Mouse (Mus musculus) CH12.LX (cell line): ENCODE results near the gene 1700019D03Rik. TPM values are rescaled to one million over a fixed set of nuclear protein-coding genes. Genes with fewer than 3 reads are reported as not detected.

Source experiments
- DNase-seq: peaks from one replicate; pipeline ENCODE4 v3.0.0-alpha.2; 2013; ENCODE audit errors: extremely low read depth
- H3K27ac ChIP-seq: 2 replicates; pipeline ENCODE4 v1.5.1; 2012; ENCODE audit warnings: low read depth, mild to moderate bottlenecking, control low read depth, moderate library complexity; ENCODE audit not compliant: insufficient read depth
- H3K27me3 ChIP-seq: replicated peaks from 2 replicates; pipeline ENCODE3; 2012; ENCODE audit warnings: inconsistent platforms
- H3K36me3 ChIP-seq, 2 experiments: replicated peaks in 1 of 2; 2 replicates each; pipeline versions ENCODE3 to v1.6.1; 2012; ENCODE audit warnings: inconsistent platforms in 1 of 2, low read length in 1 of 2, mild to moderate bottlenecking in 1 of 2, mixed read lengths in 1 of 2, moderate library complexity in 1 of 2; ENCODE audit not compliant: control insufficient read depth in 1 of 2, insufficient read depth in 1 of 2
- H3K4me1 ChIP-seq, 2 experiments: 2 replicates each; pipeline ENCODE4 v1.6.1; 2012; ENCODE audit warnings: inconsistent platforms in 1 of 2, moderate library complexity in 1 of 2; ENCODE audit not compliant: insufficient read depth in 2 of 2, control insufficient read depth in 1 of 2
- H3K4me2 ChIP-seq: 2 replicates; pipeline ENCODE4 v1.6.1; 2012; ENCODE audit warnings: low read depth, mild to moderate bottlenecking, control low read depth; ENCODE audit not compliant: poor library complexity, insufficient read depth, severe bottlenecking
- H3K4me3 ChIP-seq, 3 experiments: fragments of 150-350 bp in 1 of 3; sonication (generic) in 1 of 3; replicated peaks in 1 of 3; 2 replicates each; pipeline versions ENCODE3 to v1.5.1; 2011 to 2012; ENCODE audit warnings: low read depth in 2 of 3, low read length in 2 of 3, mild to moderate bottlenecking in 2 of 3, moderate library complexity in 2 of 3, control low read depth in 1 of 3, improper control_type of control experiment in 1 of 3, inconsistent platforms in 1 of 3, mixed read lengths in 1 of 3; ENCODE audit not compliant: poor library complexity in 1 of 3
- H3K79me2 ChIP-seq: replicated peaks from 2 replicates; pipeline ENCODE4 v1.6.1; 2012; ENCODE audit warnings: mild to moderate bottlenecking, moderate library complexity; ENCODE audit not compliant: control insufficient read depth, poor library complexity, insufficient read depth, severe bottlenecking; ENCODE audit errors: extremely low read depth
- H3K9ac ChIP-seq: 2 replicates; pipeline ENCODE4 v1.6.1; 2012; ENCODE audit warnings: low read depth, mild to moderate bottlenecking, control low read depth, moderate library complexity; ENCODE audit not compliant: insufficient read depth
- H3K9me3 ChIP-seq: replicated peaks from 2 replicates; pipeline ENCODE3; 2012; ENCODE audit warnings: low read length, inconsistent platforms, mixed read lengths
- CTCF ChIP-seq, 2 experiments: IDR thresholded peaks in 1 of 2; conservative IDR thresholded peaks in 1 of 2; 2 replicates each; pipeline ENCODE4 v1.5.1; 2011 to 2012; ENCODE audit warnings: low read depth in 2 of 2, low read length in 2 of 2, improper control_type of control experiment in 1 of 2, inconsistent platforms in 1 of 2, mild to moderate bottlenecking in 1 of 2, moderate library complexity in 1 of 2
- EP300 ChIP-seq: IDR thresholded peaks from 2 replicates; pipeline ENCODE4 v1.6.1; 2011; ENCODE audit warnings: low read length, improper control_type of control experiment
- ETS1 ChIP-seq: conservative IDR thresholded peaks from 2 replicates; pipeline ENCODE4 v1.6.1; 2012; ENCODE audit warnings: low read depth, mild to moderate bottlenecking, inconsistent platforms, low read length, improper control_type of control experiment, moderate library complexity
- JUN ChIP-seq: IDR thresholded peaks from 2 replicates; pipeline ENCODE4 v1.6.1; 2011; ENCODE audit warnings: low read depth, mild to moderate bottlenecking, low read length, improper control_type of control experiment, moderate library complexity; ENCODE audit not compliant: insufficient read depth
- KAT2A ChIP-seq: IDR thresholded peaks from 2 replicates; pipeline ENCODE4 v1.6.1; 2012; ENCODE audit warnings: low read length, improper control_type of control experiment, inconsistent platforms; ENCODE audit not compliant: insufficient replicate concordance
- MAFK ChIP-seq: IDR thresholded peaks from 2 replicates; pipeline ENCODE4 v1.6.1; 2011; ENCODE audit warnings: low read length, improper control_type of control experiment; ENCODE audit not compliant: insufficient replicate concordance
- MAZ ChIP-seq: IDR thresholded peaks from 2 replicates; pipeline ENCODE4 v1.6.1; 2012; ENCODE audit warnings: low read depth, mild to moderate bottlenecking, inconsistent platforms, low read length, improper control_type of control experiment, moderate library complexity
- MYC ChIP-seq: IDR thresholded peaks from 2 replicates; pipeline ENCODE4 v1.6.1; 2011; ENCODE audit warnings: low read depth, mild to moderate bottlenecking, improper control_type of control experiment, low read length
- PAX5 ChIP-seq: IDR thresholded peaks from 2 replicates; pipeline ENCODE4 v1.6.1; 2012; ENCODE audit warnings: low read length, inconsistent platforms, mixed read lengths
- POLR2AphosphoS2 ChIP-seq: IDR thresholded peaks from 2 replicates; pipeline ENCODE4 v1.6.1; 2011; ENCODE audit warnings: low read depth, low read length, improper control_type of control experiment
- RCOR1 ChIP-seq: conservative IDR thresholded peaks from 2 replicates; pipeline ENCODE4 v1.6.1; 2012; ENCODE audit warnings: low read depth, mild to moderate bottlenecking, inconsistent platforms, low read length, improper control_type of control experiment
- SIN3A ChIP-seq: IDR thresholded peaks from 2 replicates; pipeline ENCODE4 v1.6.1; 2012; ENCODE audit warnings: low read length, improper control_type of control experiment, inconsistent platforms
- SMC3 ChIP-seq: IDR thresholded peaks from 2 replicates; pipeline ENCODE4 v1.6.1; 2011; ENCODE audit warnings: low read depth, low read length, improper control_type of control experiment
- TBP ChIP-seq: conservative IDR thresholded peaks from 2 replicates; pipeline ENCODE4 v1.6.1; 2011; ENCODE audit warnings: low read depth, low read length, improper control_type of control experiment
- TCF12 ChIP-seq: IDR thresholded peaks from 2 replicates; pipeline ENCODE4 v1.6.1; 2014; ENCODE audit warnings: low read depth, mild to moderate bottlenecking, inconsistent platforms, low read length, improper control_type of control experiment
- UBTF ChIP-seq: IDR thresholded peaks from 2 replicates; pipeline ENCODE4 v1.6.1; 2012; ENCODE audit warnings: low read depth, mild to moderate bottlenecking, inconsistent platforms, low read length, improper control_type of control experiment, moderate library complexity
- USF1 ChIP-seq: IDR thresholded peaks from 2 replicates; pipeline ENCODE4 v1.6.1; 2014; ENCODE audit warnings: low read depth, mild to moderate bottlenecking, inconsistent platforms, low read length, improper control_type of control experiment
- USF2 ChIP-seq: conservative IDR thresholded peaks from 2 replicates; pipeline ENCODE4 v1.6.1; 2011; ENCODE audit warnings: low read depth, low read length, improper control_type of control experiment
- ZC3H11A ChIP-seq: IDR thresholded peaks from 2 replicates; pipeline ENCODE4 v1.6.1; 2012; ENCODE audit warnings: low read depth, mild to moderate bottlenecking, inconsistent platforms, low read length, improper control_type of control experiment
- ZKSCAN1 ChIP-seq: IDR thresholded peaks from 2 replicates; pipeline ENCODE4 v1.6.1; 2012; ENCODE audit warnings: low read depth, inconsistent platforms, low read length, improper control_type of control experiment, borderline replicate concordance
- dilution Hi-C: fragments of 300-500 bp; cut with MboI; formaldehyde crosslinking; loops from 2 replicates; pipeline ENCODE4 v1.14.3; 2020; ENCODE audit warnings: low sequenced_read_pairs; ENCODE audit not compliant: extremely low pct_unique_long_range_greater_than_20kb, extremely low pct_ligation_motif_present
- in situ Hi-C: fragments of 300-500 bp; cut with MboI; formaldehyde crosslinking; loops from 3 replicates; pipeline ENCODE4 v1.14.3; 2019; ENCODE audit warnings: low sequenced_read_pairs, low pct_ligation_motif_present, low pct_unique_long_range_greater_than_20kb, mixed read lengths
- polyA plus RNA-seq: library from polyadenylated mRNA; unstranded; fragments of >175 nt; gene quantifications from 2 replicates; pipeline ENCODE4 v1.2.1, GENCODE M21; 2012; ENCODE audit warnings: low read depth; ENCODE audit not compliant: insufficient read length
- total RNA-seq, 2 experiments: library from RNA; depleted of rRNA; stranded (reverse); fragments of 300-350 nt in 1 of 2; fragments of >200 nt in 1 of 2; gene quantifications; 2 replicates each; pipeline ENCODE4 v1.2.3; 2012 to 2014

The 1700019D03Rik gene
- total and polyA plus RNA-seq, 3 experiments, result 1.3 to 2.6 (median 1.7) TPM

DNA sequence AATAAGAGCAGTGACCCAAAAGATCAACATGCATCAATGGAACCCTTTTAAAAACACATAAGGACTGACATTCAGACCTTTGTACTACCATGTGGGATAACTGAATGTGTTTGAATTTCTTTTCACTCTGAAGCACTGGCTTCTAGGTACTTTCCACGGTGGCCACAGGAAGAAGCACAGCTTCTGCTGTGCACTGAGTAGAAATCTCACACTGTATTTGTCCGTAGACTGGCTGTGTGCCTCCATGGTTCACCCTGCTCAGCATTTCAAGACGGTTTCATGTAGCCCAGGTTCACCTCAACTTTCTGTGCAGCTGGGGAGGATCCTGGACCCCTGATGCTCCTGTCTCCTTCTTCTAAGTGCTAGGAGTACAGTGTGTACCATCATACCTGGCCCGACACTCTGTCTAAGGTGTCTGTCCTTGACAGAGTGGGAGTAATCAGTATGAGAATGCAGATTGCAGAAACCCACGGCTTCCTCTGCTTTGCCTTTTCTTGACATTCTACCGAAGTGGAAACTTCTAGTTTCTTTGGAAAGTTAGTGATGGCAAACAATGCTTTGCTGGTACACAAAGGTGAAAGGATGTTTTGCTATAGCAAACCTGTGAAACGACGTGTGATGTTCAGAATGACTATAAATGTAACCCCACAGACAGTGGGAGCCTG is 29.9 kb upstream of the 1700019D03Rik start:
- in situ Hi-C loops (no loop called here), dilution Hi-C loops (no loop called here)
- TF ChIP-seq USF2 (no peak), TBP (no peak), CTCF (conservative IDR thresholded peaks at IDR 0.05 in 1 of 2, IDR thresholded peaks at IDR 0.05 in 1 of 2; ENCODE audit: low read depth in 2 of 2, low read length in 2 of 2) (no peak), SMC3 (no peak)
- no peaks in the 10 kb centered on the region for H3K36me3 ChIP-seq
- no peak overlapping the region for H3K4me3 ChIP-seq
- no peak for DNase-seq
- H3K9ac ChIP-seq, result no peak overlapping the region
- H3K27ac ChIP-seq, result no peak overlapping the region
- peaks cover 0 to 9% of the 10 kb centered on the region in 2 experiments; a peak in 2 of 4 replicates for H3K4me1 ChIP-seq
- H3K79me2 ChIP-seq, result no peaks in the 10 kb centered on the region
- H3K4me2 ChIP-seq, result no peak overlapping the region
- no peaks in the 10 kb centered on the region for H3K9me3 ChIP-seq
- no peaks in the 10 kb centered on the region for H3K27me3 ChIP-seq

DNA sequence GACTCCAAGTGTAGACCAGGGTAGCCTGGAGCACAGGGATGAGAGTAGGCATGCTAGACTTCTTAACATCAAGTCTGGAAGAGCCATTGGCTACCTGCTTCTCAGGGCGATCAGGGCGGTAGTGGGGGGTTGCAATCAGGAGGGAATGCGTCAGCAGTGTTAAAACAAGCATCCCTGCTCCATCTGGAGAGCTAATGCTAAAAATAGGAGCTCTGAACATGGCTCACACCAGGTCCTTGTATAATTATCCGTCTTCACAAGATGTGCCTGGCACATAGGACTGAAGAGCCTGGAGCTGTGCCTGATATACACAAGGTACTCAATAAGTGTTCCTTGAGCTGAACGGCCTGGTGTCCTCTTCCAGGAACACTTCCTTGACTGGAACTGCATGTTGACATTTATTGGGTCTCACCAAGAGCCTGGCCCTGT is 17.5 kb upstream of the 1700019D03Rik start:
- Histone ChIP-seq H3K9ac (no peak overlapping the region), H3K4me1 (peaks cover 0 to 2% of the 10 kb centered on the region in 2 experiments; a peak in 1 of 4 replicates), H3K9me3 (no peaks in the 10 kb centered on the region), H3K27me3 (no peaks in the 10 kb centered on the region), H3K27ac (no peak overlapping the region), H3K4me3 (no peak overlapping the region), H3K4me2 (no peak overlapping the region), H3K36me3 (no peaks in the 10 kb centered on the region), H3K79me2 (no peaks in the 10 kb centered on the region)
- dilution Hi-C loops, result no loop called here
- no peak for TF ChIP-seq MYC
- no peak for TF ChIP-seq TCF12
- no peak for TF ChIP-seq ETS1
- no peak for TF ChIP-seq MAZ
- TF ChIP-seq UBTF, result no peak
- no peak for TF ChIP-seq SMC3
- TF ChIP-seq ZC3H11A, result no peak
- TF ChIP-seq EP300, result no peak
- no peak for TF ChIP-seq RCOR1
- TF ChIP-seq TBP, result no peak
- TF ChIP-seq USF1, result no peak
- TF ChIP-seq KAT2A, result no peak
- no peak for TF ChIP-seq SIN3A
- no peak for TF ChIP-seq ZKSCAN1
- TF ChIP-seq JUN, result no peak
- no peak for TF ChIP-seq MAFK
- no peak for TF ChIP-seq PAX5
- no peak for TF ChIP-seq POLR2AphosphoS2
- TF ChIP-seq CTCF (conservative IDR thresholded peaks at IDR 0.05 in 1 of 2, IDR thresholded peaks at IDR 0.05 in 1 of 2; ENCODE audit: low read depth in 2 of 2, low read length in 2 of 2), result no peak
- DNase-seq, result no peak
- in situ Hi-C loops, result no loop called here
